Mouse (Mus musculus) kidney, adult 2 months (tissue): ENCODE data around the gene Arntl2. TPM values are rescaled to one million over a fixed set of nuclear protein-coding genes. Genes with fewer than 3 reads are reported as not detected.

Experiments
- DNase-seq: peaks from one replicate; pipeline ENCODE4 v3.0.0; 2021
- H3K27ac ChIP-seq: fragments of 200-500 bp; 2 replicates; pipeline ENCODE4 v1.5.1; 2012; ENCODE audit warnings: low read depth, low read length, control low read depth, inconsistent platforms; ENCODE audit not compliant: insufficient read depth
- H3K27me3 ChIP-seq: fragments of 200-500 bp; replicated peaks from 2 replicates; pipeline ENCODE4 v1.6.1; 2012; ENCODE audit warnings: mild to moderate bottlenecking, moderate library complexity, low read length, inconsistent platforms; ENCODE audit not compliant: control insufficient read depth, insufficient read depth
- H3K36me3 ChIP-seq: fragments of 200-500 bp; 2 replicates; pipeline ENCODE4 v1.6.1; 2012; ENCODE audit warnings: mild to moderate bottlenecking, moderate library complexity, low read length, inconsistent platforms; ENCODE audit not compliant: control insufficient read depth, insufficient read depth
- H3K4me1 ChIP-seq: fragments of 200-500 bp; 2 replicates; pipeline ENCODE4 v1.6.1; 2011; ENCODE audit warnings: low read length; ENCODE audit not compliant: control insufficient read depth, insufficient read depth
- H3K4me3 ChIP-seq: fragments of 200-500 bp; 2 replicates; pipeline ENCODE4 v1.5.1; 2011; ENCODE audit warnings: mild to moderate bottlenecking, low read depth, low read length, control low read depth; ENCODE audit not compliant: insufficient read depth
- CTCF ChIP-seq: fragments of 200-500 bp; conservative IDR thresholded peaks from 2 replicates; pipeline ENCODE4 v1.5.1; 2011; ENCODE audit warnings: low read depth, mild to moderate bottlenecking, control low read depth, low read length, moderate library complexity, mixed read lengths; ENCODE audit not compliant: insufficient read depth, insufficient read length
- POLR2A ChIP-seq: fragments of 200-500 bp; IDR thresholded peaks from one replicate; pipeline ENCODE4 v1.6.1; 2011; ENCODE audit warnings: low read depth, low read length, control low read depth
- WGBS: fragments of 180-500 bp; shearing (Covaris S2); methylation state at CpG from one replicate; pipeline ENCODE4 v1.1.7; 2018; 5-methylcytosine and 5-hydroxymethylcytosine counted together
- polyA plus RNA-seq: library from polyadenylated mRNA; depleted of rRNA; stranded (reverse); fragments of >200 nt; gene quantifications from 2 replicates; pipeline ENCODE4 v1.2.3, GENCODE M21; 2012

Gene Arntl2
- polyA plus RNA-seq, 1 experiment: 3.3 TPM

DNA sequence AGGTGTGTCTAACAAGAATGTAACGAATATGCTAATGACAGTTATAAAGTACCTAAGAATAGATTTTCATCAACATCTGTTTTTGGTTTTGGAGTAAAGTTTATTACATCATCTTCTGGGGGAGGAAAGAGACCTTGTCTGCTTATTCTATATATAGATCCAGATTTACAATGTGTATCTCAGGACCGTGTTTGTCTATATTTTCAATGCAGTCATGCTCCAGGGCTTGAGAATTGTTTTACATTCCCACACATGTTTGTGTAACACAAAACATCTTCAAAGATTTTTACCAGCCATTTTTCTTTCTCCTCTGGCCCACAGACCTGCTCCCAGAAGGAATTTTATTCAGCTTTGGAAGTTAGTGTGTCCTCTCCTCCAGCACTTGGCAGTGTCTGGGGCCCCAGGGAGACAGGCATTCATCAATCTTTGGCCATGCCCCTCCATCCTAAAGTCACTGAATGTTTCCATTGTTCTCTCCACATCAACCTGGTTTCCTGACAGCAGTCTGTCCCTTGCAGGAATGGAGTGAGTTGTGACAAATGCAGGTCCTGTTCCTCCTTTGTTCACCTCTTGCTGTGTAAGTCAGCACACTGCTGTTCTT lies 42.2 kb upstream of the Arntl2 start:
- H3K27ac ChIP-seq: no peak overlapping the region
- DNase-seq: no peak
- 80% methylated on average over 2 of the region's 2 CpGs for WGBS
- H3K4me1 ChIP-seq: peaks cover 7% of the 10 kb centered on the region; the same call in 1 of the 2 replicates
- TF ChIP-seq POLR2A (no peak), CTCF (no peak)
- H3K4me3 ChIP-seq: no peak overlapping the region
- H3K27me3 ChIP-seq: no peaks in the 10 kb centered on the region
- no peaks in the 10 kb centered on the region for H3K36me3 ChIP-seq

GRCm38 (mm10) chr6:146755136-146755535 lies 40.7 kb upstream of the Arntl2 start:
- Histone ChIP-seq H3K4me1 (peaks cover 7% of the 10 kb centered on the region; the same call in 1 of the 2 replicates), H3K27ac (no peak overlapping the region), H3K36me3 (no peaks in the 10 kb centered on the region), H3K4me3 (no peak overlapping the region), H3K27me3 (no peaks in the 10 kb centered on the region)
- no peak for TF ChIP-seq POLR2A
- no peak for TF ChIP-seq CTCF
- WGBS: 93% methylated on average over 2 of the region's 2 CpGs
- DNase-seq: no peak

GRCm38 (mm10) chr6:146755679-146756078 lies 40.2 kb upstream of the Arntl2 start:
- DNase-seq: no peak
- H3K4me3 ChIP-seq: no peak overlapping the region
- WGBS: 96% methylated on average over 4 of the region's 4 CpGs
- H3K36me3 ChIP-seq: no peaks in the 10 kb centered on the region
- TF ChIP-seq POLR2A: no peak
- no peak for TF ChIP-seq CTCF
- no peaks in the 10 kb centered on the region for H3K27me3 ChIP-seq
- H3K27ac ChIP-seq: no peak overlapping the region
- peaks cover 7% of the 10 kb centered on the region; the same call in 1 of the 2 replicates for H3K4me1 ChIP-seq

GRCm38 (mm10) chr6:146759027-146759426 lies 36.8 kb upstream of the Arntl2 start:
- no peaks in the 10 kb centered on the region for H3K27me3 ChIP-seq
- no peak overlapping the region for H3K4me3 ChIP-seq
- TF ChIP-seq POLR2A: no peak
- TF ChIP-seq CTCF: no peak
- DNase-seq: no peak
- H3K27ac ChIP-seq: no peak overlapping the region
- no peaks in the 10 kb centered on the region for H3K36me3 ChIP-seq
- peaks cover 3% of the 10 kb centered on the region; the same call in 1 of the 2 replicates for H3K4me1 ChIP-seq
- WGBS: 90% methylated on average over 2 of the region's 2 CpGs

DNA sequence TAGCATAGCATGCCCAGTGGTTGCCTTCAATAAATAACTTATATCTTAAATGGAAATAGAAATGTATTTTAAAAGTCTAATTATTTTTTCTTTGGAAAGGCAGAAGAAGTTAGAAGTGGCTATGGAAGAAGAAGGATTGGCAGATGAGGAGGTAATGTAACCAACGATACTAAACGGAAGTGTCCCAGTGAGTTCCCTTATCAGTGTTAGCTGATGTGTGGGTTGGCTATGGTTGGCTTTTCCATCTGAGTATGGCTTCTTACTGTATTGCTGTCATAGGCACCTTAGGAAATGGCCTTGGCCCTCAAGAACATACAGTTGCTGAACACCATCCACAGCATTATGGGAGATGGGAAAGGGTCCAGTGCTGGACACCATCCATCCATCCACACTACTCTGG lies 35.8 kb upstream of the Arntl2 start:
- no peaks in the 10 kb centered on the region for H3K36me3 ChIP-seq
- no peaks in the 10 kb centered on the region for H3K4me1 ChIP-seq
- 96% methylated on average over 2 of the region's 2 CpGs for WGBS
- H3K4me3 ChIP-seq: no peak overlapping the region
- DNase-seq: no peak
- H3K27me3 ChIP-seq: no peaks in the 10 kb centered on the region
- no peak for TF ChIP-seq CTCF
- no peak for TF ChIP-seq POLR2A
- H3K27ac ChIP-seq: no peak overlapping the region

DNA sequence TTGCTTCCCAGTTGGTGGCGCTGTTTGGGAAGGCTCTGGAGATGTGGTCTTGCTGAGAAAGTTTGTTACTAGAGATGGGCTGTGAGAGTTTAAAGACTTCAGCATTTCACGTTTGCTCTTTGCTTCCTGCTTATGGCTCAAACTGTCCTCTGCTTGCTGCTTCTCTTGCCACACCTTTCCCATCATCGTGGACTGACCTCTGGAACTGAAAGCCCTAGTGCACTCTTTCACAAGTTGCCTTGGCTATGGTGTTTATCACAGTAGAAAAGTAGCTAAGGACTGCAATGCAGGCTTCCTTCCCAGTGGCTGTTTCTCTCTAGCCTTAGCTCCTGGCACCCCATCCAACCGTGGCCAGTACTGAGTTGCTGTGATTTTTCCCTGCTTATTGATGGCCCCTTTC lies 35.1 kb upstream of the Arntl2 start:
- TF ChIP-seq CTCF (0 out of 2 replicates have a peak, but pooled peaks have one; percentile 0), POLR2A (no peak)
- no peak overlapping the region for H3K4me3 ChIP-seq
- no peaks in the 10 kb centered on the region for H3K27me3 ChIP-seq
- H3K27ac ChIP-seq: no peak overlapping the region
- no peak for DNase-seq
- H3K4me1 ChIP-seq: no peaks in the 10 kb centered on the region
- no peaks in the 10 kb centered on the region for H3K36me3 ChIP-seq
- WGBS: 64% methylated on average over 4 of the region's 4 CpGs

DNA sequence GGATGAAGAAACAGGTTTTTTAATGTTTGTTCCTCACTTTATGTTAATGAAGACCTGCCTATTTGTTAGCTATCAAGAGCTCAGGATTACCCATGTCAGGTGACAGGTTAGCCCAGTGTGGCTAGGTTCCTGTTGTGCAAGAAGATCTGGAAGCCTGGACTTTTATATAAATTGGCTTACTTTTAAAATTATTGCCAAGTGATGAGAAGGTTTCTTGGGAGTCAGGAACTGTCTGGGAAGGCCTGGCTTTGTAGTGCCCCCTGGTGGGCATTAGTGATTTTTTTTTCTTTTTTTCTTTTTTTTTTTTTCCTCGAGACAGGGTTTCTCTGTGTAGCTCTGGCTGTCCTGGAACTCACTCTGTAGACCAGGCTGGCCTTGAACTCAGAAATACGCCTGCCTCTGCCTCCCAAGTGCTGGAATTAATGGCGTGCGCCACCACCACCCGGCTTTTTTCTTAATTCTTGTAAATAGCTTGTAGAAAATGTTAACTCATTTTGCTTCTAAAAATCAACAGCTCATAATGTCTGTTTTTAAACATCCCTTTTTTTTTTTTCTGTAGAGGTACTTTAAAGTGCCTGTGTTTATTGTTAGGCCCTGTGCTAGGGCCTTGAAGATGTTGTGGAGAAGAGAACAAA lies 33.5 kb upstream of the Arntl2 start:
- 65% methylated on average over 5 of the region's 5 CpGs for WGBS
- Histone ChIP-seq H3K27ac (no peak overlapping the region), H3K4me1 (no peaks in the 10 kb centered on the region), H3K36me3 (peaks cover 1% of the 10 kb centered on the region), H3K27me3 (no peaks in the 10 kb centered on the region), H3K4me3 (no peak overlapping the region)
- peak; percentile 52 for TF ChIP-seq CTCF
- TF ChIP-seq POLR2A: no peak
- DNase-seq: peak; percentile 38
